In the genomic region with DNA sequence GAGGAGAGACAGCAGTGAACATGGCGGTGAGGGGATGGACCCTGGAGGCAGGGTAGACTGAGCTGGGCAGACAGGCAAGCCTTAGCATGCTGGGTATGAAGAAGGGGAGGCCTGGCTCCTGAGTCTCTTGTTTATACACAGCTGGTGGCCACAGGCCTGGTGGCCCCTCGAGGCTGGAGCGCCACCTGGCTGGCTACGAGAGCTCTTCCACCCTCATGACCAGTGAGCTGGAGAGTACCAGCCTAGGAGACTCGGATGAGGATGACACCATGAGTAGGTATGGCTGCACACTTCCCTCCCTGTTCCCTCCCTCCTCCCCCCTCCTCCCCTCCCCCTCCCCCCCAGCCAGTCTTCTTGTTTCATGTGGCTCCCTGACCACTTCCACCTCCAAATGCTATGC, we compare ENCODE assay signal across 8 mouse cellular contexts. TPM values are rescaled to one million over a fixed set of nuclear protein-coding genes. Genes with fewer than 3 reads are reported as not detected.
DNase-seq lines count a peak whose midpoint lies in the region; ATAC-seq and TF ChIP-seq lines count a peak whose summit lies in the region.

No protein-coding gene starts in this region.

- TF ChIP-seq POLR2A in CH12.LX (IDR thresholded peaks at IDR 0.05; ENCODE audit: low read depth, low read length) = no peak

- H3K36me3 ChIP-seq in CH12.LX (replicated peaks in 1 of 2; ENCODE audit: control insufficient read depth in 1 of 2, insufficient read depth in 1 of 2, low read length in 1 of 2) = peaks cover 54 to 87% of the 10 kb centered on the region in 2 experiments
- H3K36me3 ChIP-seq in midbrain, embryonic 15.5 days (replicated peaks) = peaks cover 45% of the 10 kb centered on the region

- no peak for TF ChIP-seq EP300 in CH12.LX (IDR thresholded peaks at IDR 0.05; ENCODE audit: low read length)

- WGBS in midbrain, embryonic 15.5 days = 47% methylated on average over 5 of the region's 5 CpGs

- dilution Hi-C loops in CH12.LX (cut with MboI; ENCODE audit: extremely low pct_ligation_motif_present, extremely low pct_unique_long_range_greater_than_20kb, low sequenced_read_pairs) = no loop called here

- TF ChIP-seq CTCF in left cerebral cortex, adult 2 months (IDR thresholded peaks at IDR 0.05) = peak; percentile 38
- peak in 1 of 2 experiments; percentile 87; a peak in 2 of 4 replicates for TF ChIP-seq CTCF in CH12.LX (conservative IDR thresholded peaks at IDR 0.05 in 1 of 2, IDR thresholded peaks at IDR 0.05 in 1 of 2; ENCODE audit: low read depth in 2 of 2, low read length in 2 of 2)

- peaks cover 26% of the 10 kb centered on the region for H3K79me2 ChIP-seq in CH12.LX (replicated peaks; ENCODE audit: control insufficient read depth, extremely low read depth, insufficient read depth, poor library complexity, severe bottlenecking)

- intact Hi-C loops in left cerebral cortex, adult 2 months (cut with DNase I) = no loop called here
- intact Hi-C loops in left cerebral cortex, postnatal 36 days (cut with DNase I) = no loop called here

- ATAC-seq in megakaryocyte-erythroid progenitor cell, adult 5-6 weeks (replicated peaks; ENCODE audit: low FRiP score, low TSS enrichment, poor library complexity, severe bottlenecking) = peak; percentile 53; the same call in 1 of the 2 replicates
- ATAC-seq in midbrain, embryonic 15.5 days (replicated peaks) = no peak

- DNase-seq in left cerebral cortex, adult 2 months (ENCODE audit: extremely low spot score in 1 of 2, low spot score in 2 of 2) = no peak
- no peak for DNase-seq in left cerebral cortex, postnatal 36 days (ENCODE audit: low spot score in 2 of 2)
- DNase-seq in CH12.LX (ENCODE audit: extremely low read depth) = peak; percentile 64
- peak; percentile 71 for DNase-seq in T-cell, adult 2 months (ENCODE audit: low spot score)
- no peak for DNase-seq in adrenal gland, postnatal 25 days
- DNase-seq in testis, postnatal 10 days (ENCODE audit: low spot score) = no peak

- no peaks in the 10 kb centered on the region for H3K9me3 ChIP-seq in CH12.LX (replicated peaks; ENCODE audit: low read length)
- H3K9me3 ChIP-seq in midbrain, embryonic 15.5 days = no peaks in the 10 kb centered on the region

- H3K9ac ChIP-seq in CH12.LX (ENCODE audit: insufficient read depth, low read depth) = no peak overlapping the region
- H3K9ac ChIP-seq in midbrain, embryonic 15.5 days = no peak overlapping the region

- no peaks in the 10 kb centered on the region for H3K27me3 ChIP-seq in CH12.LX (replicated peaks)
- H3K27me3 ChIP-seq in midbrain, embryonic 15.5 days (replicated peaks) = no peaks in the 10 kb centered on the region

- H3K4me1 ChIP-seq in CH12.LX (ENCODE audit: control insufficient read depth in 1 of 2, insufficient read depth in 2 of 2) = peaks cover 5 to 34% of the 10 kb centered on the region in 2 experiments
- peaks cover 35% of the 10 kb centered on the region for H3K4me1 ChIP-seq in midbrain, embryonic 15.5 days

- H3K27ac ChIP-seq in left cerebral cortex, adult 2 months = no peak overlapping the region
- no peak overlapping the region for H3K27ac ChIP-seq in CH12.LX (ENCODE audit: insufficient read depth, low read depth)
- H3K27ac ChIP-seq in midbrain, embryonic 15.5 days = no peak overlapping the region

- H3K4me3 ChIP-seq in left cerebral cortex, adult 2 months = no peak overlapping the region
- H3K4me3 ChIP-seq in CH12.LX (replicated peaks in 1 of 3; ENCODE audit: low read depth in 2 of 3, low read length in 2 of 3, poor library complexity in 1 of 3) = no peak overlapping the region
- no peak overlapping the region for H3K4me3 ChIP-seq in midbrain, embryonic 15.5 days

- no peak overlapping the region for H3K4me2 ChIP-seq in CH12.LX (ENCODE audit: insufficient read depth, low read depth, poor library complexity, severe bottlenecking)
- H3K4me2 ChIP-seq in midbrain, embryonic 15.5 days = no peak overlapping the region

- peak; percentile 76 for TF ChIP-seq RAD21 in CH12.LX (IDR thresholded peaks at IDR 0.05; ENCODE audit: low read depth, low read length)

- in situ Hi-C loops in CH12.LX (cut with MboI; ENCODE audit: low pct_ligation_motif_present, low pct_unique_long_range_greater_than_20kb, low sequenced_read_pairs) = loop anchor here (25.0 kb wide), 1 partner anchor 918 kb away; the partner anchor contains the start of genes Per1 and Vamp2

TF ChIP-seq in CH12.LX, 34 proteins besides CTCF, POLR2A, EP300 and RAD21:
- TF ChIP-seq ZC3H11A (IDR thresholded peaks at IDR 0.05; ENCODE audit: low read depth, low read length) = peak; percentile 19
- peak; percentile 88 for TF ChIP-seq SMC3 (IDR thresholded peaks at IDR 0.05; ENCODE audit: low read depth, low read length)
- no peak for TF ChIP-seq HCFC1 (IDR thresholded peaks at IDR 0.05; ENCODE audit: low read depth, low read length)

RNA-seq across cellular contexts. Expression of gene Dvl2, which starts 5.1 kb away (rescaled TPM):
- total RNA-seq in left cerebral cortex, adult 2 months (2021) = 10 to 100 TPM; 32.6 to 32.9 TPM
- 10 to 100 TPM; 25.4 to 36.0 TPM for total RNA-seq in left cerebral cortex, postnatal 36 days (2021)
- 27.3 and 30.6 TPM in 2 replicates for total RNA-seq in CH12.LX (2012; rRNA removed)
- total RNA-seq in CH12.LX (2014; rRNA removed) = 15.1 and 15.7 TPM in 2 replicates
- polyA plus RNA-seq in CH12.LX (2012; ENCODE audit: insufficient read length, low read depth) = 25.3 and 27.1 TPM in 2 replicates
- 20.3 and 30.0 TPM in 2 replicates for total RNA-seq in megakaryocyte-erythroid progenitor cell, adult 5-6 weeks (2014; fragmentation: Nextera tagmentation)
- total RNA-seq in megakaryocyte-erythroid progenitor cell, adult 5-6 weeks (2017) = 15.8 and 20.8 TPM in 2 replicates
- 19.6 and 22.3 TPM in 2 replicates for total RNA-seq in adrenal gland, postnatal 25 days (2021)
- polyA plus RNA-seq in midbrain, embryonic 15.5 days (2015; fragmentation: Nextera tagmentation; extraction: Ambion mirVana) = 30.4 and 31.0 TPM in 2 replicates

RNA-seq across cellular contexts. Expression of gene Acadvl, which starts 9.7 kb away (rescaled TPM):
- 10 to 100 TPM; 59.4 to 62.5 TPM for total RNA-seq in left cerebral cortex, adult 2 months (2021)
- total RNA-seq in left cerebral cortex, postnatal 36 days (2021) = 10 to 100 TPM; 54.3 to 58.5 TPM
- total RNA-seq in CH12.LX (2012; rRNA removed) (137 and 148 TPM in 2 replicates), CH12.LX (2014; rRNA removed) (81.8 and 86.6 TPM in 2 replicates)
- 76.9 and 86.4 TPM in 2 replicates for polyA plus RNA-seq in CH12.LX (2012; ENCODE audit: insufficient read length, low read depth)
- 50.8 and 85.0 TPM in 2 replicates for total RNA-seq in megakaryocyte-erythroid progenitor cell, adult 5-6 weeks (2014; fragmentation: Nextera tagmentation)
- 58.1 and 70.7 TPM in 2 replicates for total RNA-seq in megakaryocyte-erythroid progenitor cell, adult 5-6 weeks (2017)
- total RNA-seq in adrenal gland, postnatal 25 days (2021) = 391 and 422 TPM in 2 replicates
- polyA plus RNA-seq in midbrain, embryonic 15.5 days (2015; fragmentation: Nextera tagmentation; extraction: Ambion mirVana) = 57.2 and 57.6 TPM in 2 replicates

RNA-seq across cellular contexts. Expression of gene Phf23, which starts 9.9 kb away (rescaled TPM):
- total RNA-seq in left cerebral cortex, adult 2 months (2021) = 10 to 100 TPM; 44.3 to 48.9 TPM
- total RNA-seq in left cerebral cortex, postnatal 36 days (2021) = 10 to 100 TPM; 41.3 to 46.1 TPM
- total RNA-seq in CH12.LX (2012; rRNA removed) (67.2 and 81.8 TPM in 2 replicates), CH12.LX (2014; rRNA removed) (65.2 and 69.0 TPM in 2 replicates)
- 93.2 and 99.8 TPM in 2 replicates for polyA plus RNA-seq in CH12.LX (2012; ENCODE audit: insufficient read length, low read depth)
- total RNA-seq in megakaryocyte-erythroid progenitor cell, adult 5-6 weeks (2014; fragmentation: Nextera tagmentation) = 49.1 and 53.9 TPM in 2 replicates
- total RNA-seq in megakaryocyte-erythroid progenitor cell, adult 5-6 weeks (2017) = 46.2 and 53.7 TPM in 2 replicates
- total RNA-seq in adrenal gland, postnatal 25 days (2021) = 55.7 and 64.6 TPM in 2 replicates
- 57.1 and 58.8 TPM in 2 replicates for polyA plus RNA-seq in midbrain, embryonic 15.5 days (2015; fragmentation: Nextera tagmentation; extraction: Ambion mirVana)

RNA-seq across cellular contexts. Expression of gene Dlg4, which starts 11.2 kb away (rescaled TPM):
- total RNA-seq in left cerebral cortex, adult 2 months (2021) = 100 to 1,000 TPM; 818 to 875 TPM
- 100 to 1,000 TPM; 867 to 894 TPM for total RNA-seq in left cerebral cortex, postnatal 36 days (2021)
- 9.8 and 15.3 TPM in 2 replicates for total RNA-seq in CH12.LX (2012; rRNA removed)
- 6.1 and 7.3 TPM in 2 replicates for total RNA-seq in CH12.LX (2014; rRNA removed)
- polyA plus RNA-seq in CH12.LX (2012; ENCODE audit: insufficient read length, low read depth) = 6.8 and 9.3 TPM in 2 replicates
- total RNA-seq in megakaryocyte-erythroid progenitor cell, adult 5-6 weeks (2014; fragmentation: Nextera tagmentation) = 2.1 and 3.0 TPM in 2 replicates
- total RNA-seq in megakaryocyte-erythroid progenitor cell, adult 5-6 weeks (2017) = 0.23 and 0.76 TPM in 2 replicates
- 30.7 and 31.0 TPM in 2 replicates for total RNA-seq in adrenal gland, postnatal 25 days (2021)
- 27.8 and 30.4 TPM in 2 replicates for polyA plus RNA-seq in midbrain, embryonic 15.5 days (2015; fragmentation: Nextera tagmentation; extraction: Ambion mirVana)

RNA-seq across cellular contexts. Expression of gene Gabarap, which starts 14.6 kb away (rescaled TPM):
- total RNA-seq in left cerebral cortex, adult 2 months (2021) = 100 to 1,000 TPM; 209 to 215 TPM
- total RNA-seq in left cerebral cortex, postnatal 36 days (2021) = 100 to 1,000 TPM; 199 to 219 TPM
- 182 and 189 TPM in 2 replicates for total RNA-seq in CH12.LX (2012; rRNA removed)
- total RNA-seq in CH12.LX (2014; rRNA removed) = 187 and 213 TPM in 2 replicates
- 352 and 386 TPM in 2 replicates for polyA plus RNA-seq in CH12.LX (2012; ENCODE audit: insufficient read length, low read depth)
- 267 and 278 TPM in 2 replicates for total RNA-seq in megakaryocyte-erythroid progenitor cell, adult 5-6 weeks (2014; fragmentation: Nextera tagmentation)
- total RNA-seq in megakaryocyte-erythroid progenitor cell, adult 5-6 weeks (2017) = 222 and 223 TPM in 2 replicates
- total RNA-seq in adrenal gland, postnatal 25 days (2021) = 406 and 407 TPM in 2 replicates
- polyA plus RNA-seq in midbrain, embryonic 15.5 days (2015; fragmentation: Nextera tagmentation; extraction: Ambion mirVana) = 495 and 507 TPM in 2 replicates

Comparison
In these comparisons a context has a peak if more than half of its experiments do, and no peak if none do; other contexts are left out.
1. DNase-seq: peak in CH12.LX (single experiment) and T-cell, adult 2 months (single experiment); none in left cerebral cortex, adult 2 months (0 of 2), left cerebral cortex, postnatal 36 days (0 of 2), adrenal gland, postnatal 25 days (single experiment) and testis, postnatal 10 days (single experiment).